Mouse (Mus musculus) spleen, adult 2 months (tissue): ENCODE results near the gene Bcl2l12. TPM values are rescaled to one million over a fixed set of nuclear protein-coding genes. Genes with fewer than 3 reads are reported as not detected.

Experiments used
- DNase-seq, 2 experiments: peaks; one replicate each; pipeline versions ENCODE4 v3.0.0 to v3.0.0-alpha.2; 2012 to 2021; ENCODE audit warnings: low spot score in 2 of 2, low read depth in 1 of 2
- H3K27ac ChIP-seq: fragments of 200-500 bp; 2 replicates; pipeline ENCODE4 v1.5.1; 2012; ENCODE audit warnings: low read length, inconsistent platforms; ENCODE audit not compliant: insufficient read depth
- H3K27me3 ChIP-seq: fragments of 200-500 bp; 2 replicates; pipeline ENCODE4 v1.6.1; 2012; ENCODE audit warnings: mild to moderate bottlenecking, moderate library complexity, low read length, inconsistent platforms; ENCODE audit not compliant: control insufficient read depth, insufficient read depth
- H3K36me3 ChIP-seq: fragments of 200-500 bp; 2 replicates; pipeline ENCODE4 v1.6.1; 2012; ENCODE audit warnings: mild to moderate bottlenecking, low read length, inconsistent platforms; ENCODE audit not compliant: control insufficient read depth, insufficient read depth
- H3K4me1 ChIP-seq: fragments of 200-500 bp; 2 replicates; pipeline ENCODE4 v1.6.1; 2011; ENCODE audit warnings: inconsistent platforms; ENCODE audit not compliant: control insufficient read depth, insufficient read depth, insufficient read length
- H3K4me3 ChIP-seq: fragments of 200-500 bp; 2 replicates; pipeline ENCODE4 v1.5.1; 2011; ENCODE audit warnings: mild to moderate bottlenecking, inconsistent platforms; ENCODE audit not compliant: insufficient read depth, insufficient read length; ENCODE audit errors: extremely low read depth
- CTCF ChIP-seq: fragments of 200-500 bp; IDR thresholded peaks from 2 replicates; pipeline ENCODE4 v1.5.1; 2011; ENCODE audit warnings: mild to moderate bottlenecking, inconsistent platforms; ENCODE audit not compliant: insufficient read depth, insufficient read length, insufficient replicate concordance; ENCODE audit errors: extremely low read depth
- POLR2A ChIP-seq: fragments of 200-500 bp; IDR thresholded peaks from 2 replicates; pipeline ENCODE4 v1.6.1; 2011; ENCODE audit warnings: low read depth, low read length, inconsistent platforms
- WGBS: fragments of 180-500 bp; shearing (Covaris S2); methylation state at CpG from one replicate; pipeline ENCODE4 v1.1.7; 2018; 5-methylcytosine and 5-hydroxymethylcytosine counted together
- polyA plus RNA-seq: library from polyadenylated mRNA; depleted of rRNA; stranded (reverse); fragments of >200 nt; gene quantifications from 2 replicates; pipeline ENCODE4 v1.2.3, GENCODE M21; 2012

Bcl2l12 gene
- polyA plus RNA-seq, 1 experiment, result 33.2 TPM

DNA sequence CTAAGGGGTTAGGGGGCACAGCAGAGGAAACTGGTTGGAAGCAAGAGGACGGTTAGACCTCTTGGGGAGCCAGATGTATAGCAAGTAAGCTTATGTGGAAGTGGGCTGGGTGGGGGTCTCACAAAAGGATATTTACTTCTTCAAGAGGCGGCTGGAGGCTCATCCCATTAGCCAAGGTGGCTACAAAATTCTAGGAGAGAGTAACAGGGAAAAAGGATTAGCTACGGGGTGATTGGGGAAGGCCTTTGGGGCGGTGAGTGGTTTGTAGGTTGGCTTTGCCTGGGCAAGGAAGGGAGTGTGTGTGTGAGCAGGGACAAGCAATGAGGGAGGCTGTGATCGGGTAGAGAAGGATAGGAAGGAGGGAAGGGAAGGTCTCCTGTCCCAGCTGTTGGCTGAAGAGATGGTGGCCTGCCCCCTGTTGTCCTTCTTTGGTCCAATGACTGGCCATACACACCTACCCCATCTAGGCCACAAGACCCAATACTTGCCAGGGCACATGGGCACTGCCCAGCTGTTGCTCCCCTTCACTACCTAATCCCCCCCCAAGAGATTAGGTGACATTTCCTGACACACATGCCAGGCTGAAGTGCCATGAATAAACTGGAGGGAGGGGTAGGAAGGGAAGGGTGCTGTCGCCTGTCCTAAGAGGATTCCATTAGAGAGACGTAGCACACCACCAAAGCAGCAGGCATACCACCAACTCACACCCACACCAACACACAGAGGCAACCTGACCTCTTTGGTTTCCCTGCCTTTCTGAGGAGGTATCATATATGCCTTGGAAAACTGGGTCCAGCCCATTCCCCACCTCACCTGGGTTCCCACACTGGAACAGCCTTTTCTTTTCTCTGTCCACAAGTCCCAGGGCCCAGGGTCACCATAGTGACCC lies 14.3 kb downstream of the Bcl2l12 start:
- no peak for DNase-seq
- no peak overlapping the region for H3K4me3 ChIP-seq
- no peak for TF ChIP-seq CTCF
- TF ChIP-seq POLR2A, result no peak
- 89% methylated on average over 7 of the region's 7 CpGs for WGBS
- no peaks in the 10 kb centered on the region for H3K27me3 ChIP-seq
- no peak overlapping the region for H3K27ac ChIP-seq
- H3K36me3 ChIP-seq, result peaks cover 19% of the 10 kb centered on the region
- H3K4me1 ChIP-seq, result peaks cover 2% of the 10 kb centered on the region; the same call in 1 of the 2 replicates

- 25% methylated on average over 6 of the region's 6 CpGs for WGBS
- no peak for TF ChIP-seq POLR2A
- peak; percentile 98 for TF ChIP-seq CTCF
- Histone ChIP-seq H3K27ac (no peak overlapping the region), H3K36me3 (peaks cover 26% of the 10 kb centered on the region), H3K4me3 (no peak overlapping the region), H3K4me1 (peaks cover 2% of the 10 kb centered on the region; the same call in 1 of the 2 replicates), H3K27me3 (no peaks in the 10 kb centered on the region)
- peak in 1 of 2 experiments; percentile 83 for DNase-seq
Observed at GRCm38 (mm10) chr7:44983085-44983484, 15.4 kb downstream of the Bcl2l12 start.

GRCm38 (mm10) chr7:44981539-44981938 lies 17.0 kb downstream of the Bcl2l12 start:
- 93% methylated on average over 8 of the region's 8 CpGs for WGBS
- H3K27ac ChIP-seq, result no peak overlapping the region
- peaks cover 35% of the 10 kb centered on the region for H3K36me3 ChIP-seq
- H3K4me3 ChIP-seq, result no peak overlapping the region
- no peaks in the 10 kb centered on the region for H3K27me3 ChIP-seq
- TF ChIP-seq POLR2A, result no peak
- no peak for TF ChIP-seq CTCF
- 0 out of 2 replicates have a peak, but pooled peaks cover 2% of the 10 kb centered on the region for H3K4me1 ChIP-seq
- no peak for DNase-seq

DNA sequence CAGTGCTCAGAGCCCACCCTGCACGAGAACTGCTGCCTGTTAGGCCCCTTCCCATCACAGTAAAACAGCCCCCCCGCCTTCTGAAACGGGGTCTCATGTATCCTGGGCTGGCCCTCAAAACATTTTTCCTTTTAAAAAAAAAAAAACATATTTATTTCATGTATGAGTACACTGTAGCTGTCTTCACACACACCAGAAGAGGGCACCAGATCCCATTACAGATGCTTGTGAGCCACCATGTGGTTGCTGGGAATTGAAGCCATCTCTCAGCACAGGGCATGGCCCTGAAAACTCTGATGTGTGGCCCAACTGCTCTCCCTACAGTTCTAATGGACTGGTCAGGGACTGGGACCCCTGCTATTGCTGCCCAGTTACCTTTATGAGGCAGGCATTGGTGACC lies 20.2 kb downstream of the Bcl2l12 start:
- Histone ChIP-seq H3K4me1 (no peaks in the 10 kb centered on the region), H3K27ac (no peak overlapping the region), H3K36me3 (peaks cover 35% of the 10 kb centered on the region), H3K4me3 (no peak overlapping the region), H3K27me3 (no peaks in the 10 kb centered on the region)
- DNase-seq, result no peak
- TF ChIP-seq POLR2A, result no peak
- TF ChIP-seq CTCF, result no peak
- 88% methylated on average over 3 of the region's 3 CpGs for WGBS

- no peak overlapping the region for H3K4me3 ChIP-seq
- no peak for TF ChIP-seq POLR2A
- no peak for TF ChIP-seq CTCF
- H3K36me3 ChIP-seq, result peaks cover 18% of the 10 kb centered on the region
- H3K27me3 ChIP-seq, result no peaks in the 10 kb centered on the region
- H3K27ac ChIP-seq, result no peak overlapping the region
- H3K4me1 ChIP-seq, result peaks cover 10% of the 10 kb centered on the region; the same call in 1 of the 2 replicates
- DNase-seq, result no peak
- WGBS, result 63% methylated on average over 6 of the region's 6 CpGs
Observed at GRCm38 (mm10) chr7:44975117-44975419, 23.4 kb downstream of the Bcl2l12 start.

- H3K27ac ChIP-seq, result no peak within 1 kb of the TSS
- TF ChIP-seq POLR2A (no peak), CTCF (no peak)
- peaks cover 18% of the 10 kb centered on the region for H3K36me3 ChIP-seq
- H3K4me3 ChIP-seq, result peak within 1 kb of the TSS; percentile 25; the same call in 1 of the 2 replicates
- H3K27me3 ChIP-seq, result no peaks in the 10 kb centered on the region
- peaks cover 10% of the 10 kb centered on the region; the same call in 1 of the 2 replicates for H3K4me1 ChIP-seq
- DNase-seq, result no peak
- WGBS, result 19% methylated on average over 22 of the region's 22 CpGs
Observed at GRCm38 (mm10) chr7:44974383-44975116, 24.0 kb downstream of the Bcl2l12 start, which contains the start of gene Cpt1c. Gene Cpt1c, minus strand, starts transcription at chr7:44974851.
